Mouse (Mus musculus) E14TG2a.4 (cell line): ENCODE results near the gene Ggn.

Source experiments
- H3K27me3 ChIP-seq: 2 replicates; pipeline ENCODE4 v1.6.1; 2014; ENCODE audit warnings: low read length, control low read depth; ENCODE audit not compliant: insufficient read depth
- H3K36me3 ChIP-seq: 2 replicates; pipeline ENCODE4 v1.6.1; 2014; ENCODE audit warnings: low read length, control low read depth; ENCODE audit not compliant: insufficient read depth
- H3K4me1 ChIP-seq: replicated peaks from 2 replicates; pipeline ENCODE4 v1.6.1; 2014; ENCODE audit warnings: low read depth, low read length, control low read depth
- H3K4me3 ChIP-seq: replicated peaks from 2 replicates; pipeline ENCODE4 v1.5.1; 2014; ENCODE audit warnings: mild to moderate bottlenecking, low read length
- H3K9me3 ChIP-seq: 2 replicates; pipeline ENCODE4 v1.6.1; 2014; ENCODE audit warnings: low read length, control low read depth
- CTCF ChIP-seq: conservative IDR thresholded peaks from 2 replicates; pipeline ENCODE4 v1.5.1; 2014; ENCODE audit warnings: low read length
- NANOG ChIP-seq: IDR thresholded peaks from 2 replicates; pipeline ENCODE4 v1.6.1; 2014; ENCODE audit warnings: borderline replicate concordance, low read length, mixed read lengths
- POU5F1 ChIP-seq: IDR thresholded peaks from 2 replicates; pipeline ENCODE4 v1.6.1; 2014; ENCODE audit warnings: low read length, borderline replicate concordance

Ggn gene

DNA sequence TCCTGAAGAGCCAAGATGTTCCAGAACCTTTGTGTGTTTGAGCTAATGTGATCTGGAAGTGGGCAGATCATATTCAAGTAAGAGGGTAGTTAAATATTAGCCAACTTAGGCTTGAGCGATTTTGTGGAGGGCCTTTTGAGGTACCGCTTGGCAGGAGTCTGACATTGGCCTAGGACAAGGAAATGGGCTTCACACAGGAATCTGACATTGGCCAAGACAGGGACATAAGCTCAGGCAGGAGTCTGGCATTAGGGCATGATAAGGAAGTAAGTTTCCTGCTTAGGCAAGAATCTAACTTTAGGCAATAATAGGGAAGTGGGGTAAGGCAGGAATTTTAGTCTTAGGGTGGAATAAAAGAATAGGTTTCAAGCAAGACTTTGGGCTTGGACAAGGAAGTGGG, 44.2 kb downstream of the Ggn start:
- peaks cover 42% of the 10 kb centered on the region for H3K9me3 ChIP-seq
- H3K36me3 ChIP-seq = no peaks in the 10 kb centered on the region
- peaks cover 24% of the 10 kb centered on the region for H3K4me1 ChIP-seq
- TF ChIP-seq CTCF (no peak), NANOG (no peak), POU5F1 (no peak)
- 0 out of 2 replicates have a peak overlapping the region, but pooled peaks have one; percentile 23 for H3K4me3 ChIP-seq
- H3K27me3 ChIP-seq = no peaks in the 10 kb centered on the region

DNA sequence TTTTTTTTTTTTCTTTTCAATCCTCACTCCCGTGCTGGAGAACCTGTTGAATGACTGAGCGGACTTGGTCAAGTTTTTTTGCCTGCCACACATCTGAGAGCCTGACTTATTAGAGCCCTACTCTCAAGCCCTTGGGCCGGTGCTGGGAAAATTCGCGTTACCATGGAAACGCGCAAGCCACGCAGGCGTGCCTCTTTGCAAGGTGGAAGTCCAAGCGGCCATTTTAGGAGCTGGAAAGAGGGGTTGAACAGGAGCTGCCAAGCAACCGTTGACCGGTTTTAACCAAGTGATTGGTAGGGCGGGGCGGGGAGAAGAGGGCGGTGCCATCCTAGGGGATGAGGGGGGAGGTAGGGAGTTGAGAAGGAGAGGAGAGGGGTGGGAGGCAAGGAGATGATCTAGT, 44.8 kb downstream of the Ggn start:
- TF ChIP-seq NANOG = no peak
- no peak for TF ChIP-seq CTCF
- no peak for TF ChIP-seq POU5F1

More for the DNA sequence above, 44.8 kb downstream of the Ggn start:
- Histone ChIP-seq H3K36me3 (no peaks in the 10 kb centered on the region), H3K4me1 (peaks cover 24% of the 10 kb centered on the region), H3K27me3 (no peaks in the 10 kb centered on the region), H3K9me3 (peaks cover 48% of the 10 kb centered on the region), H3K4me3 (no peak overlapping the region)
